Mouse (Mus musculus): ENCODE results near the gene Ccn1.

Gene Ccn1

GRCm38 (mm10) chr3:145619621-145620365 lies 30.0 kb downstream of the Ccn1 start:
- DNase-seq = no peak

GRCm38 (mm10) chr3:145618299-145618698 lies 31.5 kb downstream of the Ccn1 start:
- DNase-seq = no peak

- no peak for DNase-seq
These were observed 35.2 kb downstream of the Ccn1 start for GRCm38 (mm10) chr3:145614362-145615115.

DNA sequence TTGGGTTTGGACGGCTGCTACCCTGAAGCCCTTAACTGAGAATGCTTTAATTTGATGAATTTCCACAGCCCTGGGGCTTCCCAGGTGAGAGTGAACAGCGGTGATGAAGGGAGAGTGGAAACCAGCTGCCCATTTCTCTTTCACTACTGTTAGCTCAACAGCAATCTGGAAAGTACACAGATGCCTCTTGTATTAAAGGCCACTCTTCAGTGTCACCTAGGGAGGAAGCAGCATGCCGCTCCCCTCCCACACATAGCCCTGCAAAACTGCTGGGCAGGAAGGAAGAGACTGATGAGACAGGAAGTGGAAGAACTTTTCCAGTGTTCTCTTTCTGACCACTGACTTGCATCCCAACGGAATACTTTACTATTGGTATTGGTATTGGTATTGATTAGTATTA lies 36.5 kb downstream of the Ccn1 start:
- no peak for DNase-seq

DNA sequence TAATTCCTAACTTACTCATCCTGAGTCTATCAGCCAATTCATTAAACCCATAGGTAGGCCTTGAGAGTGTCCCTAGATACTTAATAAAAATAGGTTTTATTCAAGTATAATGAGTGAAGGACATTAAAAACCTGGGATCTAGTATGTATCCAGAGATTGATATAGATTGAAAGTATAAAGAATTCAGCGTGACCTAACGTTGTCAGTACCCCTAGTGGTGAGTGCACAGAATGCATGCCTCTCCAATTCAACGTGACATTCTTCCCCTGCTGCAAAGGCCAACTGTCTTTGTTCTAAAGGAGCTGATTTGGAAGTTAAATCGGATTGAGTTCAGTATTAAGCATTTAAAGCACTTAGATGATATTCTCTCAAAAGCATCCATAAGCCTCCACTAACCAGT lies 37.1 kb downstream of the Ccn1 start:
- DNase-seq = no peak

- no peak for DNase-seq
These were observed 41.5 kb downstream of the Ccn1 start for GRCm38 (mm10) chr3:145608320-145608719.

DNA sequence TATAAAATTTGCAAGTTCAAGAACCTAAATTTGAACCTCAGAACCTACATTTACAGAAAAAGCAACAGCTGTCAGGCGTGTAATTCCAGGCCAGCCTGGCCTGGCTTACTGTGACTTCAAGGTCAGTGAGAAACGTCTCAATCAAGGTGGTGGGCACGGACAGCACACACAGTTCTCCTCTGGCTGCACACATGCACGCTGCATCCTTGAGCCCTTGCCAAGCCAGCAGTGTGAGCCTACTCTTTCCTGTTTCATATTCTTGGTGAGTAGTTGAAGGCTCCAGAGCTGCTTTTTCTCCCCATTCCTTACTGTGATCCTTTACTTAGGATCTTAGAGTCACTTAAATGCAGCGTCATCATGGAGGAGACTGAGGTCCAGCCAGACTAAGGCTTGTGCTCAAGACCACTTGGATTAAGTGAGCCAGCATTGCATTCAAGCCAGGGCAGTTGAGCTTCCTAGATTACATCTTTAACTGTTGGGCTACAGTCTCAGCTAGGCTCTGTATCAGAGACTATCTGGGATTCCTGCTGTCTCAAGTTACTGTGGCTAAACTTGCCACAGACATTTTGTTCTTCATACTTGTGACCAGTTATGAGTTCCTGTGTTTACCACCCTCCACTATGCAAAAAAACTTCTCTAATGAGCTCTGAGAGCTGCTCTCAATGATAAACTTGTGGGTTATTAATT lies 44.2 kb downstream of the Ccn1 start:
- DNase-seq = no peak

DNA sequence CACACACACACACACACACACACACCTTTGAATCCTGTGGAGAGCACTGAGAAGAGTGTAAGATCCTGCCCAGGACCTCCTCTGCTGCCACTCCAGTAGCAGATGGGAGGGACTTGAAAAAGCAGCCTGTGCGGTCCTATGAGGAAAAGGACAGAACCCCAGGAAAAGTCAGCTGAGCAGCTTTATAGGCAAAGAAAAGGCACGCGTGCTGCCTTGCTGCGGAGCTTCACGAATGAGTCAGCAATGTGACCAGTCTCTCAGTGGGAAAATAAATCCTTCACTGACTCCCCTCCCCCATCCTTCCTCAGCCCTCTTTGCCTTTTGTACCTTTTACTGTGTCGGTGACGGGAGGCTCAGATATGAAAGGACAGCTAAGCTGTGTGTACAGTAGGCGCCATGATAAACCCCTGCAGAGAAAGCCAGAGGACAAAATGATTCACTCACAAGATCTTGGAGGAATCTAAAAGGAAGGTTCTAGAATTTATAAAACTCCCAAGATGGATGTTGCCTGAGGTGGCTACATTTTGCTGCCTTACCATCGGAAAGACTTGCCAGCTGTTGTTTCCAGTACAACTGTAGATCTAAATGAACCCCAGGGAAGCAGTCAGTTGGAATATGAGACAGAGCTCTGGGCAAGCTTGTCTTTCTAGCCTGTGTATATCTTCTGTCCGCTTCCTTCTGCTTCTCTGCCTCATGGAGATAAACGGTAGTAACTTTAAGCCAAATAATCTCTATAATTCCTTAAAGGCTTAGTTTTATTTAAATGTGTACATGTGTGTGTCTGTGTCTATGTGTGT lies 47.2 kb downstream of the Ccn1 start:
- no peak for DNase-seq

DNA sequence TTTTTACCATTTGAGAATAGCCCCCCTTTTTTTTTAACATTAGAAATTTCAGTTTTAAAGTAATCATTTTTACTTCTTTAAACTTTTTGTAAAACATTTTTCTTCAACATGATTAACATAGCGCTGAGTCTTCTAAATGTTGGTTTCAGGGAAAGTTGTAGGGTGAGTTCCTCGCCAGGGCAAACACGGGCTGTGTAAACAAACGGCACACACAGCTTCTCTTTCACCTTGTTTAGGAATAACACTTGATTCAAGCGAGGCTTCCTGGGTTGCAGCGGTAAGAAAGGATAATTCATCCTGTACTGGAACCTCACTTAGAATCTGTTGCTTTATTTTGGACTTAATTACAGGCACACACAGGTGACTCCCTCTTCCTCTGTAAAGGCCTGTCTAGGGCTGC lies 48.4 kb downstream of the Ccn1 start:
- no peak for DNase-seq

- no peak for DNase-seq
These were observed 49.0 kb downstream of the Ccn1 start for GRCm38 (mm10) chr3:145600801-145601200.

DNA sequence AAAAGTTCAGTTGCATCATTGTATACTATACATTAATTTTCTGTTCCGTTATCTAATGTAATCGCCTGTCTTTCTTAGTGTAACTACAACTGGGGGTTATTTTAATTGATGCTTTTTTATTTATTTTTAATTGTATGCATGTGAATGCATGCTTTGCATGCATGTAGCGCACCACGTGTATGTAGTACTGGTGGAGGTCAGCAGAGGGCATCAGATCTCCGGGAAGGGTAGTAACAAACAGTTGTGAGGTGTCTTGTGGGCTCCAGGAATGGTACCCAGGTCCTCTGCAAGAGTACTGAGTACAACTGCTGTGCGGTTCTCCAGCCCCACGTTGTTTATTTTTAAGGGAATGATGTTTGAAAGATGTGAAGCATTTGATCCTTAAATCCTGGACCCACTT lies 50.7 kb downstream of the Ccn1 start:
- DNase-seq = no peak

All from cerebellum, adult 8-10 months (tissue).